Mouse (Mus musculus) heart, adult 2 months (tissue): ENCODE measurements at regions not wholly inside any gene's neighbourhood (a gene's known extent, or its start where the extent isn't known, plus 50 kb on each side); places are given as distances from the start of the nearest gene placed in this dataset.
"Not testable (repeated sequence)": the region's sequence is repeated elsewhere in the genome, so short reads cannot be mapped to it uniquely, and the experiment has no call there.

Experiments used
- DNase-seq, 2 experiments: peaks; one replicate each; pipeline ENCODE4 v3.0.0; 2021
- H3K27ac ChIP-seq: fragments of 200-600 bp; 2 replicates; pipeline ENCODE4 v1.8.1; 2022
- H3K27me3 ChIP-seq: fragments of 200-500 bp; 2 replicates; pipeline ENCODE4 v1.6.1; 2012; ENCODE audit warnings: mild to moderate bottlenecking, low read length, inconsistent platforms, mixed read lengths; ENCODE audit not compliant: control insufficient read depth, insufficient read depth
- H3K36me3 ChIP-seq: fragments of 200-500 bp; 2 replicates; pipeline ENCODE4 v1.6.1; 2012; ENCODE audit warnings: low read length, inconsistent platforms; ENCODE audit not compliant: control insufficient read depth, insufficient read depth
- H3K4me1 ChIP-seq: fragments of 200-500 bp; 2 replicates; pipeline ENCODE4 v1.6.1; 2011; ENCODE audit warnings: low read length; ENCODE audit not compliant: control insufficient read depth, insufficient read depth
- H3K4me3 ChIP-seq: fragments of 200-600 bp; 2 replicates; pipeline ENCODE4 v1.8.1; 2022
- H3K79me2 ChIP-seq: fragments of 200-500 bp; replicated peaks from 2 replicates; pipeline ENCODE4 v1.6.1; 2012; ENCODE audit warnings: mild to moderate bottlenecking, inconsistent platforms, low read length, moderate library complexity, mixed read lengths; ENCODE audit not compliant: control insufficient read depth, insufficient read depth
- H3K9ac ChIP-seq: fragments of 200-500 bp; 2 replicates; pipeline ENCODE4 v1.6.1; 2012; ENCODE audit warnings: low read depth, mild to moderate bottlenecking, control low read depth, inconsistent platforms, low read length, mixed read lengths
- CTCF ChIP-seq: fragments of 200-600 bp; IDR thresholded peaks from 2 replicates; pipeline ENCODE4 v1.8.1; 2022; ENCODE audit warnings: antibody characterized with exemption, mild to moderate bottlenecking, moderate library complexity
- EP300 ChIP-seq: fragments of 200-500 bp; IDR thresholded peaks from 2 replicates; pipeline ENCODE4 v1.6.1; 2011; ENCODE audit warnings: low read depth, low read length, control low read depth; ENCODE audit not compliant: insufficient read depth
- POLR2A ChIP-seq: fragments of 200-500 bp; IDR thresholded peaks from 2 replicates; pipeline ENCODE4 v1.6.1; 2011; ENCODE audit warnings: mild to moderate bottlenecking, low read depth, low read length, control low read depth; ENCODE audit not compliant: insufficient read depth
- WGBS: fragments of 180-500 bp; shearing (Covaris S2); methylation state at CpG from one replicate; pipeline ENCODE4 v1.1.7; 2018; 5-methylcytosine and 5-hydroxymethylcytosine counted together
- intact Hi-C: fragments of 180-260 bp; cut with DNase I; formaldehyde crosslinking; loops from one replicate; pipeline ENCODE4 v1.15.1; 2025

GRCm38 (mm10) chr13:27945062-27945461 lies 71.0 kb upstream of the Prl4a1 start:
- Histone ChIP-seq H3K4me1 (no peaks in the 10 kb centered on the region), H3K27me3 (no peaks in the 10 kb centered on the region), H3K36me3 (no peaks in the 10 kb centered on the region), H3K79me2 (no peaks in the 10 kb centered on the region), H3K4me3 (no peak overlapping the region), H3K9ac (no peak overlapping the region), H3K27ac (no peak overlapping the region)
- intact Hi-C loops, result no loop called here
- TF ChIP-seq CTCF (peak; percentile 73), POLR2A (no peak), EP300 (no peak)
- DNase-seq, result peak; percentile 11 to 38
- 48% methylated on average over 3 of the region's 3 CpGs for WGBS

GRCm38 (mm10) chr13:27960421-27960820 lies 55.6 kb upstream of the Prl4a1 start:
- H3K36me3 ChIP-seq, H3K4me1 ChIP-seq, DNase-seq, H3K27ac ChIP-seq, H3K79me2 ChIP-seq, H3K4me3 ChIP-seq, H3K27me3 ChIP-seq, intact Hi-C loops, H3K9ac ChIP-seq: not testable (repeated sequence)
- WGBS, result 80% methylated on average over 1 of the region's 1 CpGs

- intact Hi-C loops, DNase-seq, H3K79me2 ChIP-seq: not testable (repeated sequence)
These were observed 53.6 kb upstream of the Prl4a1 start for GRCm38 (mm10) chr13:27962381-27962780.

GRCm38 (mm10) chr13:27966021-27966420 lies 50.0 kb upstream of the Prl4a1 start:
- H3K79me2 ChIP-seq, H3K36me3 ChIP-seq, DNase-seq, H3K27ac ChIP-seq, H3K9ac ChIP-seq, H3K4me1 ChIP-seq, H3K27me3 ChIP-seq, H3K4me3 ChIP-seq, intact Hi-C loops: not testable (repeated sequence)
- 95% methylated on average over 2 of the region's 2 CpGs for WGBS

More at GRCm38 (mm10) chr13:27962381-27962780, 53.6 kb upstream of the Prl4a1 start:
- WGBS, result 76% methylated on average over 2 of the region's 2 CpGs
- not testable (repeated sequence) for H3K4me1 ChIP-seq, H3K36me3 ChIP-seq, H3K27ac ChIP-seq, H3K4me3 ChIP-seq, H3K9ac ChIP-seq, H3K27me3 ChIP-seq
